Mouse (Mus musculus) c-Kit-negative CD71-positive TER-119-positive erythroid progenitor cells, embryonic 14.5 days (primary cell): ENCODE measurements around the gene Npas3.

Experiments
- DNase-seq: peaks from one replicate; pipeline ENCODE4 v3.0.0-alpha.2; 2013; ENCODE audit warnings: low read depth, low spot score

The Npas3 gene

GRCm38 (mm10) chr12:53694346-53694745 is 445.9 kb downstream of the Npas3 start:
- no peak for DNase-seq

DNA sequence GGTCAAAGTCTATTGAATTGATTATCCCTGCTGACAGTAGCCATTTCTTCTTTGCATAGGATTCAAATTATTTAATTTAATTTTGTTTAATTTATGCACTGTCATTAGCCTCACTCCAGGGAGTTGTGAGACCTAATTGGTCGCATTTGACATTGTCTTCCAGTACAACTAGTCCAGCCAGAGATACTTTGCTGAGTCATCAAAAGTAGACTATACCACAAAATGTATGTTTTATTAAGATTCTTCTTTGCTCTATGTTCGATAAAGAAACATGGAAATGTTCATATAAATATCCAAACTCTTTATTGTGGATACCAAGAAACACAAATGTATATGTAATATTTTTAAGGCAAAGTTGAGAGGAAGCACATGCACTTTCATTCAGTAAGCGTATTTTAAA is 446.8 kb downstream of the Npas3 start:
- DNase-seq = no peak

DNA sequence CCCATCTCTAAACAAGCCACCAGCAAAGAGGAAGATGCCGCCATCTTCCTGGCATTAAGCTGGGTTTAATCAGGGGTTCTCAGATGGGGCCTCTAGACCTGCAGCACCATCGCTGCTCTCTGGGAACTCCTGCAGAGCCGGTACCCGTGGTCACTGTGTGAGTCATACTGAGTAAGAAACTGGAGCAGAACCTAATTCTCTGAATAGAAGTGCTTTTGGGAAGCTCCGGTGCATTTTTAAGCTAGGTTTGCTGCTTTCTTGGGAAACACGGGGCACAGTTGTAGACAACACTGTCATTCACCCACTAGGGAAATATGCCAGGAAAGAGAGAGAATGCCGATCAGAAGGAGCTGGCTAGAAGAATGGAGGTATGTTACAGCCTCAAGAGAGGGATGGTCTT is 449.2 kb downstream of the Npas3 start:
- no peak for DNase-seq

DNA sequence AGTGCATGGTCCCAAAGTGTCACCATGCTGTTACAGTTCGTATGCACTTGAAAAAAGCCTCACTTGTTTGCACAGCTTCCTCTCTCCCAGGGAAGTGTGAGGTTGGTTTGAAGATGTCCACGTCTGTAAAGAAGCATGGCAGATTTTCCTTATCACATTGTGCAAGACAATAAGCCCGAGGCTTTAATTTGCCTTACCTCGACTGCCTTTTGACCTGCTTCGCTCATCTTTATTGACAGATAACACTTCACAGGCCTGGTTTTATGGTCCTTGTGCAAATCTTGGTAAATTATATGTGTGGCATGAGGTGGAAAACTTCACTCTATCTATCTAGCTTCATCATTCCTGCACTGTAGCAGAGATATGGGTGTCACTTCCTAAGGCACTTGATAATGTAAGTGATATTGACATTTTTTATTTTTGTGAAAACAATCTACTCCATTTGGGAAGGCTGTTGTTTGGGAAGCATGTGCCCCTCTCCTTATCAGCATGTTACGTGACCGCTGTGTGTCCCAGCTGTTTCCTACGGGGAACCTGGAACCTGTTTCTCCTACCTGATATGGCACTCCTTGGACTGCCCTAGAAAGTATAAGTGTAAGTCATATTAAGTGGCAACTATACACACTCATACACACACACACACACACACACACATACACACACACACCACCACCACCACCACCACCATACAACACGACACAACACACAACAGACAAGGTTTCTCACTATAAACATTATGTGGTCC is 450.2 kb downstream of the Npas3 start:
- no peak for DNase-seq

- no peak for DNase-seq
Measured at GRCm38 (mm10) chr12:53719896-53720295, 471.4 kb downstream of the Npas3 start.

DNA sequence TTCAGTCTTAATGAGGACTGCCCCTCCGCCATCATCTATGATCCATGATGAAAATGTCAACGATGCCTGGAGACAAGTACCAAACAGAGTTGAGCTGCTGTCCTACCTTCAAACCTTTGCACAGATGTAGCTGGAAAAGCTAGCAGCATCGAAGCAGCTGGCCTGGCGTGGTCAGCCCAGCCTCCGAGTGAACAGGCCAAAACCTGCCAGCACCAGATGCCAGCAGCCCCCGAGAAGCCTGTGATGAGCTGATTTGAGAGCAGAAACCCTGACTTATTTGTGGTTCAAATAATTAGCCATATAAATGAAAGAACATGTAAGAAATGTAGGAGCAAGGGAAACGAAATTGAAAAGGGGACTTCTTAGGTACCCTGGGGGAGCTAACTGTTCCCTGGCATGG is 473.7 kb downstream of the Npas3 start:
- DNase-seq = no peak

DNA sequence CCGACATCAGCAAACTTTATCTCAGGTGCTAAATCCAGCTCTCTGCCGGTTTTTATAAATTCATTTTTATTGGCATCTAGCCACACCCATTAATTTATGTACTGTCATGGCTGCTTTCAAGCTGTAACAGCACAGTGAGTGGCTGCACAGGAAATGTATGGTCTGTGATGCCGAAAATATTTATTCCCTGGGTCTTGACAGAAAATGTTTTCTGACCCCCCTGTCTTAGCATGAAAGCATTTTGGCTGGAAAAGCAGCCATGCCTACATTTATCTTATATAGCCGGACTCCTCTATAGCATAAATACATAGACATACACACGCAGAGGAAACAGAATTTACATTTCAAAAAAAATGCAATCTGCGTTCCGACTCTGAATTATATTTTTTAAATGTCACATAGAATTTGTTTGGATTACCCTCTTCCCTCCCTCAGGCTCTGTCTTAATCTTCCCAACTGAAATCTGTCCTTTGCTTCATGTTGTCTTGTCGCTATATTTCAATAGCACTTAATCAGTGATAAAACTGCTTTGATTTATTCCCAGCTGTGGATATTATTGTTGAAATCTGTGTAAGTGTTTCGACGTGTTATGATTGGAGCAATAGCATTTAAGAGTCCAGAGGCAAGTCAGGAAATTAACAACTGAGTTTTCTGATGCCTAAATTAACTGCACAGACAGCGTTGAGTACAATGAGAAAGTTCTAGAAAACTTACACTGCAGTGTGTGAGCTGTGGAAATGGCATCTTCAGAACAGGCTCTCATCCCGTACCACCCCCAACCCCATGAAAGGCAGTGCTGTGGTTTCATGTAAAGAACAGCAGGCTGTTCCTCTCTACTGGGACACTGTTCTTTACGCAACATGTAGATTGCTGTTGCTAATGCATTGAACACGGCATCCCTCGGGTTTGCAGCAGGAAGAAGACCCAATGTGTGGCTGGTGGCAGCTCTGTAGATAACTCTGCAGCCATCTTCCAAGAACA is 474.5 kb downstream of the Npas3 start:
- DNase-seq = no peak

- DNase-seq = no peak
Measured at GRCm38 (mm10) chr12:53729275-53729674, 480.8 kb downstream of the Npas3 start.

- DNase-seq = no peak
Measured at GRCm38 (mm10) chr12:53738549-53739292, 490.2 kb downstream of the Npas3 start.

GRCm38 (mm10) chr12:53746653-53747052 is 498.2 kb downstream of the Npas3 start:
- no peak for DNase-seq

GRCm38 (mm10) chr12:53749375-53749774 is 500.9 kb downstream of the Npas3 start:
- no peak for DNase-seq

GRCm38 (mm10) chr12:53752281-53753072 is 504.0 kb downstream of the Npas3 start:
- no peak for DNase-seq

GRCm38 (mm10) chr12:53753368-53753937 is 505.0 kb downstream of the Npas3 start:
- DNase-seq = no peak

GRCm38 (mm10) chr12:53754236-53754635 is 505.8 kb downstream of the Npas3 start:
- no peak for DNase-seq

DNA sequence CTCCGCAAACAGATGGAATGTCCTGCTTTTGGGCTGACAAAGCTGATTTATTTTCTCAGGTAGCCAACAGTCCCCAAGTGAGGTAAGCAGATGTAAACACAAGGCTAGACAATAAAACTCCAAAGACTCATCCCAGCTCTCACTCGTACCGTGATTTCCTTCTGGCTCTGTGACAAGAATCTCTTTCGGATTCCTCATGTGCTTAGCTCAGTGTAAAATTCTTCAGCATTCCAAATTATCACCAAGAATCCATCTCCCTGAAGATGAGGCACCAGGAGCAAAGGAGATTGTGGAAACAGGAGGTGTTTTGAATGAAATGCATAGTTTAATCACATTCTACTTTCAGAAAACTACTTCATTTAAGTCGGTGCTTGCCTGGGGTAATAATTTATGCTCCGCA is 509.2 kb downstream of the Npas3 start:
- no peak for DNase-seq

DNA sequence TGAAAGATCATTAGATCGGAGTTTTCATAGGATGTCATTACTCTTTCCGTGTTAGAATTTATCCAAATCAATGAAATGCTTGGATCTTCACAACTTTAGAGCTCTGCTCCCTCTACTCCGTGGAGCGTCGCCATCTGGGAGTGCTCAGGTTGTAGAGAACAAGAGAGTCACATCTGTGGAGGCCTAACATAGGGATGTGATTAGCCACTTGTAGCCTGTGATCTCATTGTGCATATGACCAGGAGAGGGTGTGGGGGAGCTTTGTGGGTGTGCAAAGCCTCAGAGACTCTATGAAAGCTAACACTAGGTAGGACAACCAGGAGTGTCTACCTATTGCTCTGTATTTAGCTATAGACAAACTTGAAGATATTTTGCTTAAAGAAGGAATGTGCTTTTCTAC is 509.9 kb downstream of the Npas3 start:
- DNase-seq = no peak

- no peak for DNase-seq
Measured at GRCm38 (mm10) chr12:53764143-53764542, 515.7 kb downstream of the Npas3 start.

DNA sequence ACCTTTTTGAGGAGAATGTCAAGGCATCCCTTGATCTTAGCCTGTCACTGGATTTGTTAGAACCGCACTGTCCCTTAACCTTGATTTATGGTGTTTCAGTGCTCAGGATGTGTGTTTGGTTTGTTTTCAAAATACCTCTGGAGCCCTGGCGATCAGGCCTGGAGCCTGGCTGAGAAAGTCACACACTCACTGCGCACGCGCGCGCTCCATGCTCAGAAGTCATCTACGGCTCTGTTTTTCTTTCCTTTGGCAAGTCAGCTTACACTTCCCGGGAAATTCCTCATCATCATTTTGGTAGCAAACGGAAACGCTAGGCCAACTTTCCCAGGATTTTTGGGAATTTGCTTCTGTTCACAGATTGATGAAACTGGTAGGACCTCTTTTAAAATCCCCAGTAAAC is 519.9 kb downstream of the Npas3 start:
- no peak for DNase-seq

GRCm38 (mm10) chr12:53771394-53771936 is 523.0 kb downstream of the Npas3 start:
- DNase-seq = no peak

DNA sequence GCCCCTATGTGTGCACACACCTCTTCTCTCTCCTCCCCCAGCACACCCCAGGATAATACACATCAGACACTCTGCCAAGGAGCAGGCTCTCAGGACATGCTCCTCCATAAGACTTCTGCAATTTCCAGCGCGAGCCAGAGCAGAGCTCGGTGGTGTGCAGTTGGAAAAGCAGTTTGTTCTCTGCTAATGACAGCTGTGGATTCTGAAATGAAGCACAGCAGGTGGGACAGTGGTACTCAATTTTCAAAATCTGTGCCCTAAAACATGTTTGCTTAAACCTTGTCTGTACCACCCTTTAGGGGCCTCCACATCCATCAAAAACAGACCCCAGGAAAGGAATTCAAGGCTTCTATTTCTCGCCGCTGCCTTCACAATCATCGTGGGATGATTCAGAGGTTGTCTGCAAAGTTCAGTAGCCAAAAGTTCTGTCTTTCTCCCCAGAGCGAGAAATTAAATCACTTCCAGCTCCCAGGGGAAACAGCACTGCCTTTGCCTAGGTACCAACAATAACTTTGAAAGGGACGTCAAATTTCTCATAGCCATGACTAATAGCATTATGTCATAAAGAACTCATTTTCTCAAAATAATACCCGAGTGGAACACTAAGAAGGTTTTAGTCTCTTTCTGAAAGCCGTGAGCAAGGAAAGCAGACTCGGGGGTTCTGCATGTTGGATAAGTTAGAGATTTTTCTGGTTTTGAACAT is 533.5 kb downstream of the Npas3 start:
- no peak for DNase-seq
